Mouse (Mus musculus) hindbrain, embryonic 14.5 days (tissue): ENCODE data around the gene Olfr262. TPM values are rescaled to one million over a fixed set of nuclear protein-coding genes. Genes with fewer than 3 reads are reported as not detected.
"Not testable (repeated sequence)": the region's sequence is repeated elsewhere in the genome, so short reads cannot be mapped to it uniquely, and the experiment has no call there.

Experiments
- ATAC-seq: fragments of 200-750 bp; cut with Nextera tagmentation; 2 replicates; pipeline ENCODE4 v1.8.0; 2017; ENCODE audit warnings: moderate number of reproducible peaks, mild to moderate bottlenecking, moderate TSS enrichment, moderate library complexity; ENCODE audit not compliant: low FRiP score
- DNase-seq: peaks from one replicate; pipeline ENCODE4 v3.0.0-alpha.2; 2015; ENCODE audit warnings: low spot score
- H3K27ac ChIP-seq: fragments of 300-500 bp; sonication (generic); 2 replicates; pipeline ENCODE4 v1.5.1; 2014; ENCODE audit warnings: mild to moderate bottlenecking, moderate library complexity
- H3K27me3 ChIP-seq: fragments of 300-500 bp; sonication (generic); 2 replicates; pipeline ENCODE4 v1.6.1; 2014; ENCODE audit warnings: mild to moderate bottlenecking, low read length, mixed read lengths; ENCODE audit not compliant: control insufficient read depth, insufficient read depth
- H3K36me3 ChIP-seq: fragments of 300-500 bp; sonication (generic); replicated peaks from 2 replicates; pipeline ENCODE4 v1.6.1; 2014; ENCODE audit not compliant: control insufficient read depth, insufficient read depth
- H3K4me1 ChIP-seq: fragments of 300-500 bp; sonication (generic); replicated peaks from 2 replicates; pipeline ENCODE4 v1.6.1; 2014; ENCODE audit warnings: antibody characterized with exemption, low read length, mixed read lengths; ENCODE audit not compliant: control insufficient read depth, insufficient read depth
- H3K4me2 ChIP-seq: fragments of 300-500 bp; sonication (generic); replicated peaks from 2 replicates; pipeline ENCODE4 v1.6.1; 2014; ENCODE audit warnings: mild to moderate bottlenecking, moderate library complexity
- H3K4me3 ChIP-seq: fragments of 300-500 bp; sonication (generic); replicated peaks from 2 replicates; pipeline ENCODE4 v1.5.1; 2014; ENCODE audit warnings: mild to moderate bottlenecking, low read length
- H3K9ac ChIP-seq: fragments of 300-500 bp; sonication (generic); 2 replicates; pipeline ENCODE4 v1.6.1; 2014
- H3K9me3 ChIP-seq: fragments of 300-500 bp; sonication (generic); 2 replicates; pipeline ENCODE4 v1.6.1; 2016; ENCODE audit warnings: low read length; ENCODE audit not compliant: control insufficient read depth
- WGBS: fragments of 180-500 bp; shearing (Covaris S2); extraction: QIAGEN DNeasy Blood & Tissue Kit; methylation state at CpG from one replicate; pipeline ENCODE4 v1.1.7; 2014; 5-methylcytosine and 5-hydroxymethylcytosine counted together
- polyA plus RNA-seq: library from polyadenylated mRNA; unstranded; fragments of >200 nt; fragmentation: Nextera tagmentation; extraction: Ambion mirVana; gene quantifications from 2 replicates; pipeline ENCODE4 v1.2.1, GENCODE M21; 2014

The Olfr262 gene
- polyA plus RNA-seq: not detected in 2 replicates

- Histone ChIP-seq H3K9me3 (no peaks in the 10 kb centered on the region), H3K36me3 (no peaks in the 10 kb centered on the region), H3K4me3 (no peak within 1 kb of the TSS), H3K9ac (no peak within 1 kb of the TSS), H3K4me2 (no peak within 1 kb of the TSS), H3K27ac (no peak within 1 kb of the TSS), H3K4me1 (no peaks in the 10 kb centered on the region), H3K27me3 (no peaks in the 10 kb centered on the region)
- WGBS: 87% methylated on average over 1 of the region's 1 CpGs
- DNase-seq: no peak
- no peak for ATAC-seq
Observed at GRCm38 (mm10) chr19:12241559-12241958, at the start of gene Olfr262. TSS of gene Olfr262 (minus strand) at chr19:12241659.

GRCm38 (mm10) chr19:12279554-12279953 lies 38.1 kb upstream of the Olfr262 start, which contains the start of gene Olfr1434:
TSS of gene Olfr1434 (plus strand) at chr19:12279854.
- Histone ChIP-seq H3K27ac (no peak within 1 kb of the TSS), H3K9ac (no peak within 1 kb of the TSS), H3K4me3 (no peak within 1 kb of the TSS), H3K4me1 (no peaks in the 10 kb centered on the region), H3K4me2 (no peak within 1 kb of the TSS), H3K27me3 (no peaks in the 10 kb centered on the region), H3K9me3 (no peaks in the 10 kb centered on the region), H3K36me3 (no peaks in the 10 kb centered on the region)
- WGBS: 80% methylated on average over 2 of the region's 2 CpGs
- ATAC-seq: no peak
- DNase-seq: no peak

- H3K27ac ChIP-seq: no peak within 1 kb of the TSS
- no peak within 1 kb of the TSS for H3K9ac ChIP-seq
- 73% methylated on average over 1 of the region's 1 CpGs for WGBS
- H3K4me1 ChIP-seq: no peaks in the 10 kb centered on the region
- H3K27me3 ChIP-seq: no peaks in the 10 kb centered on the region
- no peak within 1 kb of the TSS for H3K4me3 ChIP-seq
- no peak for DNase-seq
- H3K36me3 ChIP-seq: no peaks in the 10 kb centered on the region
- H3K4me2 ChIP-seq: no peak within 1 kb of the TSS
- no peaks in the 10 kb centered on the region for H3K9me3 ChIP-seq
- ATAC-seq: no peak
Observed at GRCm38 (mm10) chr19:12260732-12261131, 19.3 kb upstream of the Olfr262 start, which contains the start of gene Olfr235. TSS of gene Olfr235 (plus strand) at chr19:12261032.

- DNase-seq, H3K4me3 ChIP-seq, H3K36me3 ChIP-seq, H3K4me2 ChIP-seq, ATAC-seq, H3K9me3 ChIP-seq, H3K27me3 ChIP-seq, H3K9ac ChIP-seq, H3K4me1 ChIP-seq, H3K27ac ChIP-seq: not testable (repeated sequence)
Observed at GRCm38 (mm10) chr19:12232496-12232895, 9.0 kb downstream of the Olfr262 start, which contains the start of gene Olfr1432. TSS of gene Olfr1432 (minus strand) at chr19:12232596.

- no peaks in the 10 kb centered on the region for H3K4me1 ChIP-seq
- DNase-seq: no peak
- no peak for ATAC-seq
- H3K9me3 ChIP-seq: no peaks in the 10 kb centered on the region
- H3K9ac ChIP-seq: no peak within 1 kb of the TSS
- no peak within 1 kb of the TSS for H3K4me3 ChIP-seq
- no peaks in the 10 kb centered on the region for H3K27me3 ChIP-seq
- WGBS: 72% methylated on average over 1 of the region's 1 CpGs
- H3K27ac ChIP-seq: no peak within 1 kb of the TSS
- no peaks in the 10 kb centered on the region for H3K36me3 ChIP-seq
- H3K4me2 ChIP-seq: no peak within 1 kb of the TSS
Observed at GRCm38 (mm10) chr19:12200334-12200733, 41.1 kb downstream of the Olfr262 start, which contains the start of gene Olfr1431. TSS of gene Olfr1431 (plus strand) at chr19:12200634.

- H3K4me1 ChIP-seq, DNase-seq, H3K9ac ChIP-seq, ATAC-seq, H3K4me3 ChIP-seq, H3K9me3 ChIP-seq, H3K27me3 ChIP-seq, H3K4me2 ChIP-seq, H3K27ac ChIP-seq, H3K36me3 ChIP-seq: not testable (repeated sequence)
- WGBS: 84% methylated on average over 4 of the region's 4 CpGs
Observed at GRCm38 (mm10) chr19:12199076-12199475, 42.4 kb downstream of the Olfr262 start.

Other genes with a start within 250 kb of the Olfr262 start
- gene Olfr1423, start 200.3 kb downstream of the Olfr262 start, polyA plus RNA-seq: not detected in 2 replicates
- gene Olfr1424, start 179.0 kb downstream of the Olfr262 start, polyA plus RNA-seq: not detected in 2 replicates
- not detected in 2 replicates for gene Olfr1425, start 163.9 kb downstream of the Olfr262 start, polyA plus RNA-seq
- not detected in 2 replicates for gene Olfr1426, start 149.6 kb downstream of the Olfr262 start, polyA plus RNA-seq
- gene Olfr1427, start 138.3 kb downstream of the Olfr262 start, polyA plus RNA-seq: not detected in 2 replicates
- not detected in 2 replicates for gene Olfr1428, start 125.8 kb downstream of the Olfr262 start, polyA plus RNA-seq
- not detected in 2 replicates for gene Olfr76, start 118.5 kb downstream of the Olfr262 start, polyA plus RNA-seq
- gene Olfr1555-ps1, start 71.5 kb downstream of the Olfr262 start, polyA plus RNA-seq: not detected in 2 replicates
- not detected in 2 replicates for gene Olfr1431, start 41.0 kb downstream of the Olfr262 start, polyA plus RNA-seq
- gene Olfr1432, start 9.1 kb downstream of the Olfr262 start, polyA plus RNA-seq: not detected in 2 replicates
- not detected in 2 replicates for gene Olfr235, start 19.4 kb upstream of the Olfr262 start, polyA plus RNA-seq
- not detected in 2 replicates for gene Olfr1434, start 38.2 kb upstream of the Olfr262 start, polyA plus RNA-seq
- gene Olfr1436, start 57.5 kb upstream of the Olfr262 start, polyA plus RNA-seq: not detected in 2 replicates
- not detected in 2 replicates for gene Olfr1437, start 83.4 kb upstream of the Olfr262 start, polyA plus RNA-seq
- not detected in 2 replicates for gene Olfr1438-ps1, start 94.3 kb upstream of the Olfr262 start, polyA plus RNA-seq
- gene Olfr1440, start 145.6 kb upstream of the Olfr262 start, polyA plus RNA-seq: not detected in 2 replicates
- gene Olfr1441, start 175.8 kb upstream of the Olfr262 start, polyA plus RNA-seq: not detected in 2 replicates
- gene Pfpl, start 186.2 kb upstream of the Olfr262 start, polyA plus RNA-seq: not detected in 2 replicates
- 0.91 and 1.3 TPM in 2 replicates for gene Mpeg1, start 219.1 kb upstream of the Olfr262 start, polyA plus RNA-seq